Mouse (Mus musculus) urinary bladder, postnatal 14 days (tissue): ENCODE data around the gene Ppp1r2.
A peak's percentile ranks its signal among the peaks of the same experiment; 100 is the strongest.

Experiments
- DNase-seq: peaks from one replicate; pipeline ENCODE4 v3.0.0; 2021; ENCODE audit warnings: low spot score

Ppp1r2 gene

DNA sequence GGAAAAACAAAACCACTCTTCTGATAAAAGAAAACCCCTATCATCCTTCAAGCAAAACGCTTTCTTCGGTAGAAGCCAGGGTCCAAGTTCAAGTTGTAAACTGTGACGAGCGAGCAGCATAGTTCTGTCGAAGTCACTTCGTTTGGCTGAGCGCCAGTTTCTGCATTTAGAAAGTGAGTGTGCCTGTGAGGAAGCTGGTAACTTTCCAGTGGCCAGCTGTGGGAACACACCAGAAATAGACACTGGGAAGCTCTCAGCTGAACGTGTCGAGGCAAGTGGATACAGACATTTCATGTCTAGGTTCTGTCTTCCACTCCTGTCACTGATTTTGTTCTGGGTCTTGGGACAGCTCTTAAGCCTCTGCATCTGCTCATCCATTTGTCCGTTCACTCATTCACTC lies 15.2 kb upstream of the Ppp1r2 start:
- peak; percentile 80 for DNase-seq

DNA sequence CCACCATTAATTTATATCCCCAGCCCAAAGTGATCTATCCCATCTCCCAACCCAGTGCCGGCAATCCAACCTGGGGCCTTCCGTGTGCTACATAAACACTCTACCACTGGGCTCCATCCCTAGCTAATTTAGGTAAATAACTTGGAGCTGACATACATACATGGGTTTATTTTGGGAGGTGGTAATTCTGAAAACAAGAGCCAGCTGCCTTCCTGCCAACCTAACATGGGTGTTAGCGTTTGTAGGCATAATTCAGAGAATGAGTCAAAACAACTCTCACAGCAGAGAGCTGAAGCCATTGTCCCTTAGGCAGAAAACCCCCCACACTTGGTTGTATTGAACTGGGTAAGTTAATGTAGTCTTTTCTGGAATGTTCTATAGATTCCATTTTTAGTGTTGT lies 12.6 kb upstream of the Ppp1r2 start:
- DNase-seq = no peak

DNA sequence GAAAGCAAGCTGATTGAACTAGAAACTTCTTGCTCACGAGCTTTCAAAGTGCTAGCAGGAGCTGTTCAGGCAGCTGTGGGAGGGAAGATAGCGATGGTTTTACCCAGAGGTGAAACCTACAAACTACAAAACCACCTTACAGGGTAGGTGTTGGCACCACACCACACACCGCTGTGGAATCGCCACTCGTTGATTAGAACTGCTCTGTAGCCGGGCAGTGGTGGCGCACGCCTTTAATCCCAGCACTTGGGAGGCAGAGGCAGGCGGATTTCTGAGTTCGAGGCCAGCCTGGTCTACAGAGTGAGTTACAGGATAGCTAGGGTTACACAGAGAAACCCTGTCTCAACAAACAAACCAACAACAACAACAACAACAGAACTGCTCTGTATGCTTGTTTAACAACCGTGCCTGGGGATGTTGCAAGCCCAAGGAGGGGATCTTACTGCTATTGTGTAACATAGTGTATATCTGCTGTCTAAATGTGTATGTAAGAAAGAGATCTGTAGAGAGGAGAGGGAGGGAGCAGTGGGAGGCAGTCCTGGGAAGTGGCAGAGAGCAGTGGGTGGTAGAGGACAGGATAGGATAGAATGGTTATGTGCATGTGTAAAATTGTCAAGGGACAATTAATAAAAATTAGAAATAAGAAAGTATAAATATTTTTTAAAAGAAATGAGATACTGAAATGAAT lies 11.9 kb upstream of the Ppp1r2 start:
- DNase-seq = no peak

DNA sequence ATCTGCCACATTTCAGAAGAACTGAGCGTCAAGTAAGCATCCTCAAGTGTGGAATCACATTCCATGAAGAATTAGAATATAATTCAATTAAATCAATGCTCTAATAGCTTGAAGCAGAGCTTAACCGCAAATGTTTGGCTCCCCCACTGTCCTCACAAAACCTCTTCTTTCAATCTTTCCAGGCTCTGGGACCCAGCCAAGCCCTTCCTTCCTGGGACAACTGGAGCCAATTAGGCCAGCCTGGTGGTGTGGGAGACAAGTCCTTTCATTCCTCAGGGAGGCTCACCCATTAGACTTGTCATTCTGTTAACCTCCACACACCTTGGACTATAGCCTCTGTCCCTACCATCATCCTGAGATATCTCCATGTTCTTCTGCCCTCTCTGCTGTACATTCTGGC lies 6.9 kb upstream of the Ppp1r2 start:
- no peak for DNase-seq

DNA sequence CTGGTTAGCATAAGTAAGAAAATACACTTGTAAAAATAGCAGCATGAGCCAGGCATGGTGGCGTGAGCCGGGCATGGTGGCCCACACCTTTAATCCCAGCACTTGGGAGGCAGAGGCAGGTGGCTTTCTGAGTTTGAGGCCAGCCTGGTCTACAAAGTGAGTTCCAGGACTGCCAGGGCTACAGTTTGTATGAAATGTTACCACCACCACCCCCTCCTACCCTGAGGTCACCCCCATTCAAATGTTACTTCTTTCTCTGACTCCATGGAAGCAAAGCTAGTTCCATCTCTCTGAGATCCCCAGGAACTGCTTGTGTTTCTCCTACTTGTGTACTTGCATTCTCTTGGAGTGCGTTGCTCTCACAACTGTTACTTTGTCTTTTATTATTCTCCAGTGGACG lies 5.1 kb upstream of the Ppp1r2 start:
- no peak for DNase-seq

DNA sequence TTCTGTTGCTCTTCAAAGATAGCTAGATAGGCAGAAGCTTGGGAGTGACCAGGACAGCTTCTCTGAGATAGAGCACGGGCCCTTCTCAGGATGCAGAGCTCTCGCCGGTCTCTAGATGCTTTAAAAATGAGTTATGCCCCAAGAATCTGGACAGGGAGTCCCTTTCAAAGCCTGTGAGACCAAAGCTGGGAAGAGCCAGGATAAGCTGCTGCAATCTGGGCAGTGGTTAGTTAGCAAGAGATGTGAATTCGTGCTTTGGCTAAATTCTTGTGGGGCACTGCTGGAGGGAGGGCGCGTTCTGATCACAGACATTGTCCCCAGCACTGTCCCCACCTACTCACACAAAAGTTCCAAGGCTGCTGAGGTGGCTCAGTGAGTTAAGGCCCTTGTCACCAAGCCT lies 3.5 kb upstream of the Ppp1r2 start:
- DNase-seq = no peak

DNA sequence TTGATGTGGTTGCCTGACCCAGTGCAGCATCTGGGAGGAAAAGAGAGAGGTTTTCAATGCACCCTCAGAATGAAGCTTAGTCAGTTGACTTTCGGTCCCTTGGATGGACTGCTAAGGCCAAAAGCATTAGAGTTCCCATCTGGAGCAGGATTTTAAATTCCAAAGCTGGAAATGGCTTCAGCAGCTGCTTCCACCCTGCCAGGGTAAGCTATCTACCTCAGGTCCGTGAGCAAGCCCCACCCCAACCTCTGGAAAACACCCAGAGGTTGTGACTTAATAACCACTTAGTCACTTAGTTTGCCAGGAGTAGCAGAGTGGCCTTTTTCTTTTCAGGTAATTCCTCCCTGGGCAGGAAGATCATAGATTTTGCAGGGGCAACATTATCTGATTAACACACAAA lies 3.0 kb upstream of the Ppp1r2 start:
- DNase-seq = no peak

DNA sequence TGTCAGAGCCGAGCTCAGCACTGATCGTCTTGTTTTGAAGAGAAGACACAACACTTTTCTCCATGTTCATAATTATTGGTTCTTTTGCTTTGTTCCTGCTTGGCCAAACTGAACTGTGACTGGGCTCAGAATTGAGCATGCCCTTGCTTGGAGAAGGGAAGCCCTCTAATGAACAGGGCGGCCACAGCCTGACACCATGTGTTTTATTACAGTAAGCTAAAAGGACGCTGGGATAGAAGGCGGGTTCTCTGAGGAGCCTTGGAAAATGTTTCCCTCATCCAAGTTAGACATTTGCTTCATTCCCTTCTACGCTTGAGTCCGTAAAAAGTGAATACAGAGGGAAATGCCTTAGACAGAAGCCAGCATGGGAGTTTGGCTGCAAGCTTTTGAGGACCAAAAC lies 1.9 kb upstream of the Ppp1r2 start:
- peak; percentile 16 for DNase-seq

DNA sequence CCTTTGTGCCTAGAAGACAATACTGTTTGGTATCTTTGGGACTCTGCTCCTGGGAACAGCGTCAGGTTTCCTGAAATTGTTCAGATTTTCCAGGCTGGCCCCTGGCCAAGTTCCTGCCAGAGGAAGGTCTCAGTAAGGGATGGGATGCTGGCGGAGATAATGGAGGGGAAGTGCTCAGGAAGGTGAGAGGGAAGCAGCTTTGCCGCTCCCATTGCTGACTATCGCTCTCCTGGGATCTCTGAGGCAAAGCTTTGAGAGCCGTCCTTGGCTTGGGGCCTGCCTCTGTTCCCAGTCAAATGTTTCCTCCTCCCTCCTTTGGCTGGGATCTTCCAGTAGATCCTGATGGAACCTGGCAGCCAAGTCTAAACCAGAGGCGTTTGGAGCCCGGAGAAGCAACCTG lies 1.5 kb upstream of the Ppp1r2 start:
- peak; percentile 69 for DNase-seq

DNA sequence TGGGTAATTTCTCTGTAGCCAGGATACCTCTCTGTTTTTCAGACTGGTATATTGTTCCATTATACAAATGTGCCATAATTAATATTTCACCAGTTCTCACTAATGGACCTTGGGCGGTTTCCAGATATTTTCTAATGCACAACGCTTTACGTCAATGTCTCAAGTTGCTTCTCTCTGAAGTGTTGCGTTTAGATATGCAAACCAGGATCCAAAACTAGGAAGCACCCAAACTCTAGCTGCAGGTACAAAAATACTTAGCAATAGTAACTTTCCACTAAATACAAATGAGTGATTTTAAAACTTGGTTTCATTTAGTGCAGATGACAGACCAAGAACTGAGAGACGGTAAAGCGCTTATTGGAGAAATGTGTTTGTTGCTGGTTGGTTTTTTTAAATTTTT lies 993 bp downstream of the Ppp1r2 start:
- DNase-seq = no peak

DNA sequence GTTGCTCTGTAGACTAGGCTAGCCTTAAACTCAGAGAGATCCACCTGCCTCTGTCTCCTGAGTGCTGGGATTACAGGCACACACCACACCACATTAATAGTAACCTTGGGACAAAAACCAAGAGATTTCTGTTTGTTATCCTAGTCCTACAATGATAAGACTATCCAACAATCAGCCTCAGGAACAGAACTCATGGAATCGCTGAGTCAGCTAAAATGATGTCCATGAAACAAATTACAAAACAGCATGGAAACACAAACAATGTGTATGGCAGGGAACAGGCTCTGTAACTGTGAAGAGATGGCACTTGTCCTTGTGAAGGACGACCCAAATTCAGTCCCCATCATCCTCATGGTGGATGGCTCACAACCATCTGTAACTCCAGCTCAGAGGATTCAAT lies 8.4 kb downstream of the Ppp1r2 start:
- DNase-seq = no peak

DNA sequence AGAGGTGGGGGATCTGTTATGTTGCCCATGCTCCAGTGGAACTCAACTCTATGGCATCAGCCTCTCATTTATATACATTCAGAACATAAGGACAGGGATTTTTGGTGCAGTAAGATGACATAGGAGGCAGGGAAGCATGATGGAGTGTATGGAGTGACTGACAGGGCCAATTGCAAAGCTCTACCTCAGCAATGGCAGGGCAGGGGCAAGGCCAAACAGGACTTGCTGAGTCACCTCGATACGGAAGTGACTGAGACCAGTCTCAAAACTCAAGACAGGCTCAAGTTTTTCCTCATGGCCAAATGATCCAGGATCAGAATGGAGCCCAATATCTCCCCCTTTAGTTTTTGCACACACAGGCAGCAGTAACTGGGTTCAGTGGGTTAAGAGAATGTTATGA lies 18.9 kb downstream of the Ppp1r2 start:
- DNase-seq = no peak

DNA sequence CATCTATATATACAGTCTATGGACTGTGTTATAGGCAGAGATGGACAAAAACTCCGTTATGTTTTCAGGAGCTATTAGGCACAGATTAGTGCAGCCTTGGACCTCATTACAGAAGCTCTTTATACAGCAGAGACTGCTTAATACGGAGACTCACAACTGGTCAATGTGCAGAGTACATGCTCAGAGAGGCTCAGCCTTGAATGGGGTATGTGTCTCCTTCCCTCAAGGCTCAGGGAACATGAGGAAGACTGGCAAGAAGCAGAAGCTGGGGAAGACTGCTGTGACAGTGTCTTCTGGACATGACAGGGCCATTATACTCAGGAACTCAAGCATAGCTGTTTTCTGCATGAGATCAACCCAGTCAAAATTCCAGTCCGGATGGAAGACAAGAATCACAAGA lies 19.4 kb downstream of the Ppp1r2 start:
- no peak for DNase-seq

DNA sequence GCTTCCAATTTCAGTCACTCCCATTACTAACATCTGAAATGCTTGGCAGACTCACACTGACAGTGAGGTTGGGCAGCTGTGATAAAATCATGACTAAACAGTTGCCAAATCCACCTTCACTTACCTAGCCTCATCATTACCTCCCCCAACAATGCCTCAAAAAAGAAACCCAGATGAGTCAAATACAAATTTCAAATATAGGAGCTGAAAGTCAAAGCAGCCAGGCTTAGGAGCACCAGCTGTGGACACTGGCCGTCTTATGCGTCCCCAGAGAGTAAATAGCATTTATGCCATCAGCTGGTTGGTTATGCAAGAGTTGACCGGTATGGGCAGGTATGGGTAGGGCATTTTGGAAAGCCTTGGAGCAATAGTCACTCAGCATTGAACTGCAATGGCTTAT lies 25.7 kb downstream of the Ppp1r2 start:
- no peak for DNase-seq

DNA sequence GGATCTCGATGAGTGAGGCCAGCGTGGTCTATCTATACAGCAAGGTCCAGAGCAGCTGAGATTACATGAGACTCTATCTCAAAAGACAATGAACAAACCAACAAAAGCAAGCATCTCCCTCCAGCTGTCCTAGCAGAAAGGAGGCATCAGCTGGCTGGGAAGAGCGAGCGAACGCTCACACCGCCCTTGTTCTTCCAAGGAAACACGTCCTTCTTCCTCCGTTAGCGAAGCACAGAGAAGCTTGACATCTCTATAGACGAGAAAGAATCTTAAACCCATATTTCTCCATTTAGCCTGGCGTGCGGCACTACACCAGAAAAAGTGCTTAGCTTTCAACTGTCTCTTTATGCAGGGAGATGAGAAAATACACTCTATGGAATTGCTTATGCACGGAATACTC lies 26.4 kb downstream of the Ppp1r2 start:
- no peak for DNase-seq

DNA sequence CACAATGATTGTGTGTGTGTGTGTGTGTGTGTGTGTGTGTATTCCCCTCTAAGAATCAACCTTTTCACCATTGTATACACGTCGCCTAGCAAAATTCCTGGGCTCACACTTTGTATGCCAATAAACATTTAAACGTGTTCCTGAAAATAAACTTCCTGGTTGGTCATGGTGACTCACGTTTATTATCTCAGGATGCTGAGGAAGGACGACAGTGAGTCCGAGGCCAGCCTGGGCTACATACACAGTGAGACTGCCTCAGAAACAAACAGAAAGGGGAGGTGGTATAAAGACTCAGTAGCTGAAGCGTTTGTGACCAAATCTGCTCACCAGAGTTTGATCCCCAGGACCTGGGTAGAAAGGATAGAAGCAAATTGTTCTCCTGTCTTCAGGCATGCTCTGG lies 27.6 kb downstream of the Ppp1r2 start:
- DNase-seq = no peak

DNA sequence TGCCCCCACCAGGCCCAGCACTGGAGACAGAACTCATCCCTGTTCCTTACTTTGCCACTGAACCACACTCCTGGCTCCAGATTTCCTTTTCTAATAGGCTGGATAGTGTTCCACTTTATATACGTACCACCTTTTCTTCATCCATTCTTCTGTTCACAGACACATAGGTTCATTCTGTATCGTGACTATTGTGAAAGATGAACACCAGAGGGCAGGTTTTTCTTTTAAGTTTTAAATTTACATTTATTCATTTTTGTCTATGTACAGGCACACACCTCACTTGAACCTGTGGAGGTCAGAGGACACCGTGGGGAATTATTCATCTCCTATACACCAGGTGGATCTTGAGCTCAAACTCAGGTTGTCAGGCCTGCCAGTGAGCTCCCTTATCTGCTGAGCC lies 31.0 kb downstream of the Ppp1r2 start:
- DNase-seq = no peak

DNA sequence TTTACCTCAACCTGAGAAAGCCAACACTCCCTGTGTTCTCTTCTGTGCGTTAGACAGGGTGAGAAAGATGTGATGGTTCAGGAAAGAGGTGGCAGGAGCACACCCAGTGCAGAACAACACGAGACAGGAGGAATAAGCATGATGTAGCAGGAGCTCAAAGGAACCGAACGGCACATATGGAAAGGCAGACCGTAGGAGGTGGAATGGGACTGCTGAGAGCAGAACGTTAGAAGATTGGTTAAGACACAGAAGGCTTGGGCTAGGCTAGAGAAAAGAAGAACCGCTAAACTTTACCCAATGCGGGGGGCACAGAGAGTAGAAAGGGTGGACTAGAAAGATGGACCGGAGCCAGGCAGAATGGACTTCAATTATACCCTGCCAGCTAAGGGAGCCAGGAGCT lies 33.6 kb downstream of the Ppp1r2 start:
- DNase-seq = no peak

DNA sequence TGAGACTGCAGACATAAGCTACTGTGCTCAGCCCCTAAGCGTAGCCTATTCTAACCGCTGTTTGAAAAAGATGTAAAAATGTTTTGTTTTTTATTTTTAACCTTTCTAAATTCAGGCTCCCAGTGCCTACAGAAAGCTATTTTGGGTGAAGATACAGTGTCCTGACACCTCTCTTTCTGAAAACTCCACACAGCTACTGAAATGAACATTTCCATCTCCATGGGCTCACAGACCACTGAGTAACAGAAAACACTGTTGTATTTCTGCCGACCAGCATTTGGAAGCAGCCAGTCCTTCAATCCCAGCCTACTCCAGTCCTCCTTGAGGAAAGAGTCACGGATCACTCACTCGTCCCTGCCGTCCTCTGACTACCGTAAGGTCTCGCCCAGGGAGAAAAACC lies 34.5 kb downstream of the Ppp1r2 start:
- DNase-seq = no peak

DNA sequence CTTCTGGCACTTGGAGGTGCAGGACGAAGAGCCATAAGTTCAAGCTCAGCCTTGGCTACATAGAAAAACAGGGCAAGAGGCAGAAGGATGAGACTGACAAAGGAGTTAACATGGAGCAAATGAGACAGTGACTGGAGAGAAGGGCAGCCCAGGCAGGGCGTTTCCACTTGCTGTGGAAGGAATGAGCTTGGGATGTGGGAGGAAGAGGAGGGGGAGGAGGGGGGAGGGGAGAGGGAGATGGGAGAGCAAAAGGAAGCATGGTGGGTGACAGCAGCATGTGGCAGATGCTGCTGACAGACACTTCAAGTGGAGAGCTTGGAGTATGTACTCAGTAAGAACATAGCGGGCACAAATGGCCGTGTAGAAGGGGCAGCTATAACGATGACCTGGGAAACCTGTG lies 36.8 kb downstream of the Ppp1r2 start:
- DNase-seq = no peak

DNA sequence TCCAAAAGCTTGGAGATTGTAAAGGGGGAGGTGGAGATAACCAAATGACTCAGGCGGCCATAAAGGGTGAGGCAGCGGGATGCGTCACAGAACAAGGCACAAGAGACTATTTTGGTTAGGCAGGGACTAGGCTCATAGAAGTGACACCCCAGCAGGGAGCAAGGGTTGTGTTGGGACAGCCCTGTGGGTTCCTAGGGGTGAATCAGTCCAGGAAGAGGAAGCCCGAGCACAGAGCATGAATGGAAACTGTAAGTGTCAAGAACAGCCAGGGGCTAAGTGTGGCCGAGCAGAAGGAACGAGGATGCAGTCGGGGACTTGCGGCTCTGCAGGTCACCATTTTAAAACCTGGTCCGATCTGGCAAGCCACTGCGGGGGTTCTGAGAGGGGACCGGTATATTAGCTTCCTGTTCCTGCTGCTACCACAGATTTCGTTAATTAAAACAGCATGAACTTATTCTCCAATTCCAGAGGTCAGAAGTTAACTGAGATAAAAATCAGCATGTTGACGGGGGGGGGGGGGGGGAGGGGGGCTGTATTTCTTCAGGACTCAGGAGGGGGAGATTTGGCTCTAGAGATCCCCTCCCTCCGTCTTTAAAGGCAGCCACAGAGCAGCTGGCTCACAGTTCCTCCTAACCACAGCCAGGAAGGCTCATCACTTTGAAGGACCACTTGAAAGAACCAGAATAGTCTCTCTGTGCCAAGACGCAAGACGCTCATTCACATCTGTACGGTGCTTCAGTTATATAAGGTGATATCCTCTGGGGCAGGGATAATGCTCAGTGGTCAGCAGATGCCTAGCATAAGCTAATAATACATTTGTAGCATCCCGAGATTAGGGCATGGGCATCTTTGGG lies 39.4 kb downstream of the Ppp1r2 start:
- DNase-seq = peak; percentile 20

DNA sequence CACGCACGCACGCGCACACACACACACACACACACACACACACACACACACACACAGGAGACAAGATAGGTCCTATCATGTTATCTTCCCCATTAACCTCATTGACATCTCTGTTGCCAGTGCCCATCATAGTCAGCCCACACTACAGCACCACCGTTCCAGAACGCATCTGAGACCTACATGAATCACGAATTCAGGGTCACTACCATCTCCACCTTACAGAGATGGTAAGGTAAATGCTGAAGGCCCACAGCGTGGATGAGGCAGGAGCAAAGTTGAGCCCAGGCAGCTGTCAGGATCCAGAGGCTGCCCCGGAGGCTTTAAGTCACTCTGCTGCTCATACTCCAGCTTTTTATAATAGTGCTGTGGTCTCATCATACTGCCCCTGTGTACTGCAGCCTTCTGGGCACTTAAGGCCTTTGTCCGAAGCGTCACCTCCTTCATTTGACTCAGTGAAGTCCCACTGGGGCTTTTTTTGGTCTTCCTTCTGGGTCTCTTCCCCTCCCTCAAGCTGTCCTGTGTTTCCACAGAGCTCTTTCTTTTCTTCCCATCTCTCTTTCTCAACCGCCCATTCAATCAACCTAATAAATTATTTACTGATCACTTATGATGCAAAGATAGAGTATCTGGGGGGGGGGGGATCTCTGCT lies 40.1 kb downstream of the Ppp1r2 start:
- DNase-seq = no peak

DNA sequence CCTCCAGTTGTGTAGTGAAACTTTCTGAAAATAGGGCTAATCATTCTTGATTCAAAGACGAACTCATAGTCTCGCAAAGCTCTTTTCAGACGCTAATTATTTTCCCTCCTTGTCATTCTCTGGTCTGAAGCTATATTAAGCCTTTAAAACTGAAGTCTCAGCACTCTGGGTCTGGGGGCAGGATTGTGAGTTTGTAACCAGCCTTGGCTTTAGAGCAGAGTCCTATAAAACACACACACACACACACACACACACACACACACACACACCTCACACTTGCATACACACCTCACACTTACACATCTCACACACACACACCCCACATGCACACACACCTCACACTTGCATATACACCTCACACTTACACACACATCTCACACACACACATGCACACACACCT lies 40.7 kb downstream of the Ppp1r2 start:
- DNase-seq = no peak
